Comparison of ENCODE assay signal across 8 mouse cellular contexts in the genomic region with DNA sequence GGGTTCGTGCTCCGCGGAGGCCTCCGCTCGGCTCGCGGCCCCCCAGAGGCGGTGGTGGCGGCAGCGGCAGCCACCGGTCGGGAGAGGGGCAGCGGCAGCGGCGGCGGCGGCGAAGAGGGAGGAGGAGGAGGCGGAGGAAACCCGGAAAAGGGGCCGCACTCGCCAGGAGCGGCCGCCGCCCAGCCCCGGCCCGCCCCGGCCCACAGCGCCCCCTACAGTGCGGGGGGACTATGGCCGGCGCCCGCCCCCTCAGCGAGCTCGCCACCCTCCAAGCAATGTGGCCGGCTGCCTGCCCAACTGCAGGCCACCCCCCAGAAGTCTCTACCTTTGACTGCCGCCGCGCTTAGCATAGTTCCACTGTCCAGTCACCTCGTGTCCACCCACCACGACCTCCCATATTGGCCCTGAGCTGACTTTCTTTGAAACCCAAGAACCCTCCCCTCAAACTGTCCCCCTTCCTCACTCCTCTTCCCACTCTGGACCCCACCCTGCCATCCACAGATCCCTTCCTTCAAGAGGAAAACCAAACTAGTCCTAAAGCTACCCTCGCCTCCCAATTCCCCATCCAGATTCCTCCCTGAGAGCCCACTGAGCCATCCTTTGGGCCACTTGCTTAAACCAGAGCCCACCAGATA. TPM values are rescaled to one million over a fixed set of nuclear protein-coding genes. Genes with fewer than 3 reads are reported as not detected.
A peak's percentile ranks its signal among the peaks of the same experiment; 100 is the strongest.
DNase-seq lines count a peak whose midpoint lies in the region; ATAC-seq lines count a peak whose summit lies in the region.

No protein-coding gene starts in this region.

- H3K9ac ChIP-seq in heart, embryonic 15.5 days: peak overlapping the region; percentile 97
- H3K9ac ChIP-seq in liver, embryonic 15.5 days: peak overlapping the region; percentile 90
- peak overlapping the region; percentile 95 for H3K9ac ChIP-seq in neural tube, embryonic 11.5 days (ENCODE audit: low read length)
- H3K9ac ChIP-seq in stomach, embryonic 16.5 days (ENCODE audit: low read length): peak overlapping the region; percentile 97

- H3K27ac ChIP-seq in forebrain, embryonic 10.5 days: peak overlapping the region; percentile 93
- peak overlapping the region; percentile 58; the same call in 1 of the 2 replicates for H3K27ac ChIP-seq in heart, embryonic 15.5 days
- H3K27ac ChIP-seq in liver, embryonic 15.5 days (replicated peaks): peak overlapping the region; percentile 73
- peak overlapping the region; percentile 44; the same call in 1 of the 2 replicates for H3K27ac ChIP-seq in neural tube, embryonic 11.5 days (ENCODE audit: low read depth, low read length)
- no peak overlapping the region for H3K27ac ChIP-seq in stomach, embryonic 16.5 days (ENCODE audit: low read length)

- peaks cover 22% of the 10 kb centered on the region for H3K4me1 ChIP-seq in forebrain, embryonic 10.5 days
- peaks cover 19% of the 10 kb centered on the region for H3K4me1 ChIP-seq in heart, embryonic 15.5 days (replicated peaks)
- peaks cover 24% of the 10 kb centered on the region for H3K4me1 ChIP-seq in liver, embryonic 15.5 days (replicated peaks)
- H3K4me1 ChIP-seq in neural tube, embryonic 11.5 days (ENCODE audit: control insufficient read depth, insufficient read depth, low read length): peaks cover 3% of the 10 kb centered on the region; the same call in 1 of the 2 replicates
- peaks cover 13% of the 10 kb centered on the region for H3K4me1 ChIP-seq in stomach, embryonic 16.5 days (ENCODE audit: control insufficient read depth, insufficient read depth, low read length)

- H3K4me2 ChIP-seq in heart, embryonic 15.5 days: peak overlapping the region; percentile 73
- H3K4me2 ChIP-seq in liver, embryonic 15.5 days: peak overlapping the region; percentile 91
- peak overlapping the region; percentile 95 for H3K4me2 ChIP-seq in neural tube, embryonic 11.5 days (ENCODE audit: low read depth)
- peak overlapping the region; percentile 63 for H3K4me2 ChIP-seq in stomach, embryonic 16.5 days (ENCODE audit: low read depth, low read length)

- WGBS in forebrain, embryonic 10.5 days: 2% methylated on average over 19 of the region's 42 CpGs
- 2% methylated on average over 23 of the region's 42 CpGs for WGBS in heart, embryonic 15.5 days
- WGBS in liver, embryonic 15.5 days (ENCODE audit: insufficient replicate concordance): under 1% methylated on average over 27 of the region's 42 CpGs
- WGBS in neural tube, embryonic 11.5 days: 5% methylated on average over 7 of the region's 42 CpGs
- under 1% methylated on average over 31 of the region's 42 CpGs for WGBS in stomach, embryonic 16.5 days

- ATAC-seq in heart, embryonic 15.5 days (replicated peaks; ENCODE audit: insufficient number of reproducible peaks, insufficient read depth, low FRiP score, low read depth): peak; percentile 88
- ATAC-seq in liver, embryonic 15.5 days (ENCODE audit: insufficient read depth): peak; percentile 92
- peak; percentile 92 for ATAC-seq in neural tube, embryonic 11.5 days (ENCODE audit: insufficient read depth, low FRiP score, low TSS enrichment)
- ATAC-seq in stomach, embryonic 16.5 days (ENCODE audit: insufficient read depth, low FRiP score): peak; percentile 90

- peaks cover 32% of the 10 kb centered on the region for H3K36me3 ChIP-seq in forebrain, embryonic 10.5 days (replicated peaks)
- H3K36me3 ChIP-seq in heart, embryonic 15.5 days: peaks cover 26% of the 10 kb centered on the region
- peaks cover 33% of the 10 kb centered on the region for H3K36me3 ChIP-seq in liver, embryonic 15.5 days (replicated peaks)
- peaks cover 6% of the 10 kb centered on the region; the same call in 1 of the 2 replicates for H3K36me3 ChIP-seq in neural tube, embryonic 11.5 days (ENCODE audit: control insufficient read depth, insufficient read depth, low read length)
- H3K36me3 ChIP-seq in stomach, embryonic 16.5 days (ENCODE audit: control insufficient read depth, insufficient read depth, low read length): no peaks in the 10 kb centered on the region

- peak overlapping the region; percentile 99 for H3K4me3 ChIP-seq in forebrain, embryonic 10.5 days
- H3K4me3 ChIP-seq in heart, embryonic 15.5 days: peak overlapping the region; percentile 95
- peak overlapping the region; percentile 86 for H3K4me3 ChIP-seq in liver, embryonic 15.5 days (replicated peaks)
- peak overlapping the region; percentile 99 for H3K4me3 ChIP-seq in neural tube, embryonic 11.5 days (ENCODE audit: low read depth, low read length)
- H3K4me3 ChIP-seq in stomach, embryonic 16.5 days (replicated peaks; ENCODE audit: low read length): peak overlapping the region; percentile 94

- H3K27me3 ChIP-seq in forebrain, embryonic 10.5 days (ENCODE audit: poor library complexity, severe bottlenecking): no peaks in the 10 kb centered on the region
- no peaks in the 10 kb centered on the region for H3K27me3 ChIP-seq in heart, embryonic 15.5 days
- H3K27me3 ChIP-seq in liver, embryonic 15.5 days: no peaks in the 10 kb centered on the region
- no peaks in the 10 kb centered on the region for H3K27me3 ChIP-seq in neural tube, embryonic 11.5 days (ENCODE audit: control insufficient read depth, insufficient read depth, low read length)
- H3K27me3 ChIP-seq in stomach, embryonic 16.5 days (ENCODE audit: control insufficient read depth, insufficient read depth, low read length): no peaks in the 10 kb centered on the region

- H3K9me3 ChIP-seq in forebrain, embryonic 10.5 days: no peaks in the 10 kb centered on the region
- H3K9me3 ChIP-seq in heart, embryonic 15.5 days (replicated peaks): no peaks in the 10 kb centered on the region
- no peaks in the 10 kb centered on the region for H3K9me3 ChIP-seq in liver, embryonic 15.5 days (replicated peaks)
- no peaks in the 10 kb centered on the region for H3K9me3 ChIP-seq in neural tube, embryonic 11.5 days (ENCODE audit: control insufficient read depth, low read length)
- no peaks in the 10 kb centered on the region for H3K9me3 ChIP-seq in stomach, embryonic 16.5 days (replicated peaks; ENCODE audit: control insufficient read depth, low read length)

- DNase-seq in CD8-positive naive resting alpha-beta T cell, adult 2 months (ENCODE audit: low read depth in 2 of 2, low spot score in 2 of 2): peak; percentile 81 to 86
- DNase-seq in c-Kit-negative CD71-positive TER-119-positive erythroid progenitor cells, embryonic 14.5 days (ENCODE audit: low read depth, low spot score): peak; percentile 68
- DNase-seq in forebrain, embryonic 10.5 days (ENCODE audit: extremely low spot score, low spot score): peak; percentile 79
- DNase-seq in kidney, postnatal 14 days: peak; percentile 90
- peak; percentile 89 for DNase-seq in neural tube, embryonic 11.5 days (ENCODE audit: low spot score)

RNA-seq across cellular contexts. Expression of a gene that starts 1.0 kb away (rescaled TPM):
- polyA plus RNA-seq in forebrain, embryonic 10.5 days (2016; fragmentation: Nextera tagmentation; extraction: Ambion mirVana): 15.2 and 15.9 TPM in 2 replicates
- 4.8 and 6.4 TPM in 2 replicates for polyA plus RNA-seq in heart, embryonic 15.5 days (2015; fragmentation: Nextera tagmentation; extraction: Ambion mirVana)
- 3.9 and 4.3 TPM in 2 replicates for polyA plus RNA-seq in liver, embryonic 15.5 days (2015; fragmentation: Nextera tagmentation; extraction: Ambion mirVana)
- polyA plus RNA-seq in neural tube, embryonic 11.5 days (2014; fragmentation: Nextera tagmentation; extraction: Ambion mirVana): 16.7 and 18.3 TPM in 2 replicates
- polyA plus RNA-seq in stomach, embryonic 16.5 days (2015; fragmentation: Nextera tagmentation; extraction: Ambion mirVana): 6.8 and 7.6 TPM in 2 replicates

RNA-seq across cellular contexts. Expression of a gene that starts 45.1 kb away (rescaled TPM):
- 0.15 TPM in 1 of 2 replicates, not detected in the other for polyA plus RNA-seq in forebrain, embryonic 10.5 days (2016; fragmentation: Nextera tagmentation; extraction: Ambion mirVana)
- 2.4 and 2.9 TPM in 2 replicates for polyA plus RNA-seq in heart, embryonic 15.5 days (2015; fragmentation: Nextera tagmentation; extraction: Ambion mirVana)
- not detected in 2 replicates for polyA plus RNA-seq in liver, embryonic 15.5 days (2015; fragmentation: Nextera tagmentation; extraction: Ambion mirVana)
- polyA plus RNA-seq in neural tube, embryonic 11.5 days (2014; fragmentation: Nextera tagmentation; extraction: Ambion mirVana): 0.17 and 0.43 TPM in 2 replicates
- polyA plus RNA-seq in stomach, embryonic 16.5 days (2015; fragmentation: Nextera tagmentation; extraction: Ambion mirVana): 0.31 and 0.59 TPM in 2 replicates

RNA-seq across cellular contexts. Expression of a gene that starts 54.1 kb away (rescaled TPM):
- 144 and 146 TPM in 2 replicates for polyA plus RNA-seq in forebrain, embryonic 10.5 days (2016; fragmentation: Nextera tagmentation; extraction: Ambion mirVana)
- 146 and 147 TPM in 2 replicates for polyA plus RNA-seq in heart, embryonic 15.5 days (2015; fragmentation: Nextera tagmentation; extraction: Ambion mirVana)
- 28.2 and 31.5 TPM in 2 replicates for polyA plus RNA-seq in liver, embryonic 15.5 days (2015; fragmentation: Nextera tagmentation; extraction: Ambion mirVana)
- 128 and 142 TPM in 2 replicates for polyA plus RNA-seq in neural tube, embryonic 11.5 days (2014; fragmentation: Nextera tagmentation; extraction: Ambion mirVana)
- polyA plus RNA-seq in stomach, embryonic 16.5 days (2015; fragmentation: Nextera tagmentation; extraction: Ambion mirVana): 123 and 134 TPM in 2 replicates
